Mouse (Mus musculus): ENCODE data around the gene Slc25a47.

DNA sequence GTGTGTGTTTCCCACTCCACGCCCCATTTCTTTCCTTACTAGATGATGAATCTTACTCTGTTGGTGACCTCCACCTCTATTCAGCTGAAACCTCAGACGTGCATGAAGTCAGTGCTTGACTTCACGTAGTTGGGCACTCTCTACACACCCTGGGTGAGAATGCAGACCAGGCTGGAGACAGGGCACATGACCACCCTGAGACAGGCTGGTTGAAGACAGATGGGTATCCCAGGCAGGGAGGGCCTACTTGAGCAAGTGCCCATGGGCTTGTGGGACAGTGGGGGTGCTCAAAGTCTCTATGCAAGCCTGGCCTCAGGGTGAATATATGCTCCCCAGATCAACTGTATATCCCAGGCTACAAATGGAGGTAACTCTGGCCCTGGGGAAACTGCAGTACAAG is 1.5 kb upstream of the Slc25a47 start:
- TF ChIP-seq CTCF (IDR thresholded peaks at IDR 0.05; ENCODE audit: borderline replicate concordance, insufficient read depth, low read length) (no peak), POLR2A (IDR thresholded peaks at IDR 0.05; ENCODE audit: low read depth, low read length) (no peak)

Data from embryonic fibroblast, embryonic 13.5 days (primary cell).